Mouse (Mus musculus): ENCODE results near the gene Tmem54. TPM values are rescaled to one million over a fixed set of nuclear protein-coding genes. Genes with fewer than 3 reads are reported as not detected.

Gene Tmem54
- polyA plus RNA-seq (2012; rRNA removed) = 1.0 and 2.0 TPM in 2 replicates

DNA sequence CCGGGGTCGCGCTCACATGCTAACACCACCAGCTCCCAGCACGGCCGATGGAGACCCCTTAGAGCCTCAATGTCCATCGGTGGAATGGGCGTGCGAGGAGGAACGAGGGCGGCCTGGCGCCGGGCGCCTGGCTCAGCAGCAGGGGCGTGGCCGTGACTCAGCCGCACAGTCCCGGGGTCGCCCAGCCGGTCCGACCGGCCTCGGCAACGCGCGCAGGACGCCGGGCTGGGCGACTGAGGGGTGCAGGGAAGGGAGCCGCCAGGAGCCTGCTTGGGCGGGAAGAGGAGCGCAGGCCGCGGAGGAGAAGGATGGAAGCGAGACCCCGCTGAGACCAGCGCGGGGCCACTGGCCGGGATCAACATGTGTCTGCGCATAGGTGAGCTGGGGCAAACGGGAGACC, at the start of gene Tmem54:
Tmem54 (plus strand) TSS at position 193 of the 400 bp plus-strand sequence.

DNA sequence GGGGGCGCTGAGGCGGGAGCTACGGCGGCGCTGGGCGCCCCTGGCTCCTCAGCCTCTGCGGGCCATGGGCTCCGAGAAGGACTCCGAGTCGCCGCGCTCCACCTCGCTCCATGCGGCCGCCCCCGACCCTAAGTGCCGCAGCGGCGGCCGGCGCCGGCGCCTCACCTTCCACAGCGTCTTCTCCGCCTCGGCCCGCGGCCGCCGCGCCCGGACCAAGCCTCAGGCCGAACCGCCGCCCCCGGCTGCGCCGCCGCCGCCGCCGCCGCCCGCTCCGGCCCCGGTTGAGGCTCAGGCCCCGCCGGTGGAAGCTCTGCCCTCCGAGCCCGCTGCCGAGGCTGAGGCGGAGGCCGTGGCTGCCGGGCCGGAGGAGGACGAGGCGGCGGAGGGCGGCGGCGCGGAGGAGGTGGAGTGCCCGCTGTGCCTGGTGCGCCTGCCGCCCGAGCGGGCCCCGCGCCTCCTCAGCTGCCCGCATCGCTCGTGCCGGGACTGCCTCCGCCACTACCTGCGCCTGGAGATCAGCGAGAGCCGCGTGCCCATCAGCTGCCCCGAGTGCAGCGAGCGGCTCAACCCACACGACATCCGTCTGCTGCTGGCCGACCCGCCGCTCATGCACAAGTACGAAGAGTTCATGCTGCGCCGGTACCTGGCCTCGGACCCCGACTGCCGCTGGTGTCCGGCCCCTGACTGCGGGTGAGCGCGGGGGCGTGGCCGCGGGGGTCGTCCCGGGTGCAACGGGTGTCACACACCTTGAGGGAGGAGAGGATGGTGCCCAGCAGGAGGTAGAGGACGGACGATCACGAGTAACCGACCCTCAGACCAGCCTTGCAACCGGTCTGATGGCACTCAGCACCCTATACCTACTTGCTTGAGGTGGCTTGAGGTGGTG, 46.9 kb upstream of the Tmem54 start, which contains the start of gene Rnf19b:
Rnf19b (plus strand) TSS at position 65 of the 886 bp plus-strand sequence.

DNA sequence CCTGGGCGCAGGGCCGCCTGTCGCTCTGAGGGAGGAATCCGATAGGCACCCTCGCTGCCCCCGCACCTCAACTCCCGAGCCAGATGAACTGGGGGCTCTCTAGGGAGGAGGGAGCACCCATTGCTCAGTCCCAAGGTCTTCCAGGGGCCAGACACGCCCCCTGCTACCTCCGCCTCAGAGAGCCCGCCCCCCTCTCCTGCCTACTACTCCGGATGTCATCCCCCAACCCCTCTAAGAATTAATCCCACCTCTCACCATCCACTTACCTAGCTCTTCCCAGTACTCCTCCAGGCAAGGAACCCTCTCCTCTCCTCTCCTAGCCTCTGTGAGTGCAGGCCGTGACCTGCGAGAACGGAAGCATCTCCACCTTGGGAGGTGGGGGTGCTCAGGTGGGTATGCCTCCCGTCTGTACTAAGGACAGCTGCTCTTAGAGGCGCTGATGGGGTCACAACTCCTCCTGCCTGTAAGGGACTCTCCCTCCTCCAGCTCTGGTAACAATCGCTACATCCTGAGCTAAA, 16.3 kb downstream of the Tmem54 start, which contains the start of gene Hpca:
Hpca (minus strand) TSS at position 468 of the 518 bp plus-strand sequence.

DNA sequence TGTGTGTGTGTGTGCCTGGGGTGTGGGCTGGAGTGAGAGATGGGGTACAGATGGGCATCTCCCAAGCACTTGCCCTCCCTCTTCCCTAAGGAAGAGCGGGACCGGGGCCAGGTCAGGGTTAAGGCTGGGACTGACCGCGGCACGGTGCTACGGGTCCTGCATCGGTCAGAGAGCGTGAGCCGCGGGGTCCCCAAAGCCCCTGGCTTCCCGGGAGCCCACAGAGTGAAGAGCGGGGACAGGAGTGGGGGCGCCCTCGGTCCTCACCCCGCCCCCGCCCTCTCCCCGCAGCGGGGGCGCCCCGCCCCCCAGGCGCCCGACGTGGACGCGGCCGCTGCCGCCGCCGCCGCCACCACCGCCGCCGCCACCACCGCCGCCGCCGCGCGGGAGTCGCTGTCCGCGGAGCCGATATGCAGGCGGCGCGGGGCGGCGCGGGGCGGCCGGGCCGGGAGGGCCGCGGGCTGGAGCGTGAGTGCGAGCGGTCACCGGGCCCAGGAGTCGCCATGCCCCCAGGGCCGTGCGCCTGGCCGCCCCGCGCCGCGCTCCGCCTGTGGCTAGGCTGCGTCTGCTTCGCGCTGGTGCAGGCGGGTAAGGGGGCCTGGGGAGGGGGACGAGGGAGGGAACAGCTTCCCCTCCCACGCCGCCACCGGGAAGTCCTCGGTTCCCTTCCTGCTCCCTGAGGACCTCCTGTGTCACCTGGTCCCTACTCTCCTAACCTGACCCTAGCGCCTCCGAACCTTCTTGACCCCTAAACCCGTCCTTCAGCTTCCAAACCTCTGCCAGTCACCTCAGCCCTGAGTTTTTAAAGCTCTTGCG, 31.4 kb downstream of the Tmem54 start, which contains the start of gene Fndc5:
Fndc5 (plus strand) TSS at position 421 of the 813 bp plus-strand sequence.

Other genes starting within 250 kb of the Tmem54 start
- 8.7 and 14.1 TPM in 2 replicates for gene Trim62, start 222.0 kb upstream of the Tmem54 start, polyA plus RNA-seq (2012; rRNA removed)
- 14.2 and 16.4 TPM in 2 replicates for gene Azin2, start 143.1 kb upstream of the Tmem54 start, polyA plus RNA-seq (2012; rRNA removed)
- 112 and 201 TPM in 2 replicates for gene Ak2, start 113.6 kb upstream of the Tmem54 start, polyA plus RNA-seq (2012; rRNA removed)
- gene Rnf19b, start 47.3 kb upstream of the Tmem54 start, polyA plus RNA-seq (2012; rRNA removed) = 25.5 and 30.5 TPM in 2 replicates
- 6.5 and 7.7 TPM in 2 replicates for gene Hpca, start 16.5 kb downstream of the Tmem54 start, polyA plus RNA-seq (2012; rRNA removed)
- 1.4 and 10.3 TPM in 2 replicates for gene Fndc5, start 31.5 kb downstream of the Tmem54 start, polyA plus RNA-seq (2012; rRNA removed)
- gene S100pbp, start 84.2 kb downstream of the Tmem54 start, polyA plus RNA-seq (2012; rRNA removed) = 31.1 and 49.6 TPM in 2 replicates
- gene Yars, start 84.2 kb downstream of the Tmem54 start, polyA plus RNA-seq (2012; rRNA removed) = 58.1 and 81.0 TPM in 2 replicates
- gene C77080, start 155.9 kb downstream of the Tmem54 start, polyA plus RNA-seq (2012; rRNA removed) = 6.8 and 8.1 TPM in 2 replicates
- gene Sync, start 182.1 kb downstream of the Tmem54 start, polyA plus RNA-seq (2012; rRNA removed) = 0.55 and 0.98 TPM in 2 replicates
- 203 and 212 TPM in 2 replicates for gene Rbbp4, start 229.8 kb downstream of the Tmem54 start, polyA plus RNA-seq (2012; rRNA removed)
- 48.8 and 55.3 TPM in 2 replicates for gene Zbtb8os, start 230.1 kb downstream of the Tmem54 start, polyA plus RNA-seq (2012; rRNA removed)